Mouse (Mus musculus): Measurements from ENCODE around the gene Etfa. TPM values are rescaled to one million over a fixed set of nuclear protein-coding genes. Genes with fewer than 3 reads are reported as not detected.

Etfa gene
- 396 and 402 TPM in 2 replicates for polyA plus RNA-seq (2014; fragmentation: Nextera tagmentation; extraction: Ambion mirVana)

DNA sequence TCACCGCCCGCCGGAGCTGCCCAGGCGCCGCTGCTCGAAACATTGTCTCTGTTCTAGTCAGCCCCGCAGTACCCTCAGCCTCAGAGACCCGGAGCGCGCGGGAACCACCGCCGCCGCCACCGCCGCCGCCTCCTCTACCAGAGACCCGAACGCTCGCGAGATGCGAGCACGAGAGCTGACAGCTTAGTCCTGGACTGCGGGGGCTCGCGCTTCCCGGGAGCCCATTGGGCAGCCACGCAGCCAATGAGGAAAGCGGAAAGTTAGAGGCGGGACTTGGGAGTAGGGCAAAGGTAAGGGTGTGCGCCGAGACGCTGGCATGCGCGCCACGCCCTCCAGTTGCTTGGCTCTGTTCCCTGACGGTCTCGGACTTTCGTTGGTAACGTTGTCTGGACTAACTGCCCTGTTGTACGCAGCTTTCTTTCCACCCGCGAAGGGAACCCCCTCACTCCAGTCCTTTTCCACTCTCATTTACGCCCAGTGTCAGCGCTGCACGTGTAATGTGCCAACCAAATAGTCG is at the start of gene Etfa:
Etfa (minus strand) TSS at position 217 of the 517 bp plus-strand sequence.
- no peaks in the 10 kb centered on the region for H3K9me3 ChIP-seq (ENCODE audit: control insufficient read depth, low read length)
- H3K4me1 ChIP-seq (ENCODE audit: control insufficient read depth in 2 of 2, insufficient read depth in 2 of 2, low read length in 2 of 2) = peaks cover 0 to 16% of the 10 kb centered on the region in 2 experiments; a peak in 1 of 4 replicates
- H3K9ac ChIP-seq (ENCODE audit: low read length) = peak within 1 kb of the TSS; percentile 97
- H3K4me2 ChIP-seq (ENCODE audit: low read length) = peak within 1 kb of the TSS; percentile 82
- H3K27ac ChIP-seq (replicated peaks in 1 of 2; ENCODE audit: control insufficient read depth in 1 of 2, insufficient read depth in 1 of 2, low read depth in 2 of 2, low read length in 2 of 2) = peak within 1 kb of the TSS; percentile 78 to 95
- H3K36me3 ChIP-seq (ENCODE audit: control insufficient read depth, insufficient read depth, low read length) = 0 out of 2 replicates have a peak, but pooled peaks cover 5% of the 10 kb centered on the region
- H3K4me3 ChIP-seq (ENCODE audit: control insufficient read depth in 1 of 2, insufficient read depth in 1 of 2, low read depth in 1 of 2, low read length in 2 of 2) = peak within 1 kb of the TSS; percentile 80 to 95
- under 1% methylated on average over 44 of the region's 47 CpGs for WGBS
- peak; percentile 98 for ATAC-seq (ENCODE audit: insufficient number of reproducible peaks, insufficient read depth, low FRiP score, low read depth)
- H3K27me3 ChIP-seq (ENCODE audit: control insufficient read depth, insufficient read depth, low read length) = peaks cover 10% of the 10 kb centered on the region; the same call in 1 of the 2 replicates

DNA sequence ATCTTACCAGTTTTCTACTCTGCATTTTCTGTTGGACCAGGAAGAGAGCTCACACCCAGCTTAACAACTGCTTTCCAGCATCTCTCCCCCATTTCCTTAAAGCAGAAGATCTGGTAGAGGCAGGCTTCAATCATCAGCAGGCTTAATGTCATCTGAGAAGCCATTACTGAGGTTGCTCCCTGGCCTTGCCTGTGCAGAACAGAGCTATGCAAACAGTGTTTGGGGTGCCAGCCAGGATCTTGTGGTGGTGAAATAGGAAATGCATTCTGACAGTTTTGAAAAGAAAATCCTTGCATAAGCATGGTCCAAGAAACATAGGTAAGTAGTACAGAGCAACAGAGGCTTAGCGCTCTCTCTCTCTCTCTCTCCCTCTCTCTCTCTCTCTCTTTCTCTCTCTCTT is 48.9 kb upstream of the Etfa start:
- H3K27ac ChIP-seq (replicated peaks in 1 of 2; ENCODE audit: control insufficient read depth in 1 of 2, insufficient read depth in 1 of 2, low read depth in 2 of 2, low read length in 2 of 2) = no peak overlapping the region
- H3K27me3 ChIP-seq (ENCODE audit: control insufficient read depth, insufficient read depth, low read length) = no peaks in the 10 kb centered on the region
- no peak for ATAC-seq (ENCODE audit: insufficient number of reproducible peaks, insufficient read depth, low FRiP score, low read depth)
- no peaks in the 10 kb centered on the region for H3K9me3 ChIP-seq (ENCODE audit: control insufficient read depth, low read length)
- no peak overlapping the region for H3K4me3 ChIP-seq (ENCODE audit: control insufficient read depth in 1 of 2, insufficient read depth in 1 of 2, low read depth in 1 of 2, low read length in 2 of 2)
- H3K4me2 ChIP-seq (ENCODE audit: low read length) = no peak overlapping the region
- H3K4me1 ChIP-seq (ENCODE audit: control insufficient read depth in 2 of 2, insufficient read depth in 2 of 2, low read length in 2 of 2) = no peaks in the 10 kb centered on the region
- no peak overlapping the region for H3K9ac ChIP-seq (ENCODE audit: low read length)
- no peaks in the 10 kb centered on the region for H3K36me3 ChIP-seq (ENCODE audit: control insufficient read depth, insufficient read depth, low read length)
- 100% methylated on average over 1 of the region's 1 CpGs for WGBS

DNA sequence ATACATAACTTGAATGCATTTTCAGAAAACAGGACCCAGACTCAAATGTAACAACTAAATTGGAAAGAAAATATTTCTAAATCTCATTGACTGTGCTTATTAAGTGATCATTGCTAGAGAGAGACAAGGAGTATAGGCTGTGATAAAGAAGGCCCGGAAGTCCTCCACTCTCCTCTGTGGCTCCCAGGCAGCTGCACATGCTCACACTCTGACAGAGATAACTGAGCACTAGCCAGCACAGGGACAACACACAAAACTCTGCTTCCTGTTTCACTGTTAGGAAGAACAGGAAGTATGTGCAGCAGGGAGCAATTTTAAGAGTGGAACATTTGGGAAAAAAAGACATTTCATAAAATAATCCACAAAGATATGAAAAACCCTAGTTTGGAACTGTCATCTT is 42.9 kb upstream of the Etfa start:
- 6% methylated on average over 1 of the region's 1 CpGs for WGBS
- H3K9ac ChIP-seq (ENCODE audit: low read length) = no peak overlapping the region
- no peaks in the 10 kb centered on the region for H3K27me3 ChIP-seq (ENCODE audit: control insufficient read depth, insufficient read depth, low read length)
- H3K4me2 ChIP-seq (ENCODE audit: low read length) = no peak overlapping the region
- no peak for ATAC-seq (ENCODE audit: insufficient number of reproducible peaks, insufficient read depth, low FRiP score, low read depth)
- no peaks in the 10 kb centered on the region for H3K36me3 ChIP-seq (ENCODE audit: control insufficient read depth, insufficient read depth, low read length)
- no peaks in the 10 kb centered on the region for H3K9me3 ChIP-seq (ENCODE audit: control insufficient read depth, low read length)
- H3K27ac ChIP-seq (replicated peaks in 1 of 2; ENCODE audit: control insufficient read depth in 1 of 2, insufficient read depth in 1 of 2, low read depth in 2 of 2, low read length in 2 of 2) = no peak overlapping the region
- no peak overlapping the region for H3K4me3 ChIP-seq (ENCODE audit: control insufficient read depth in 1 of 2, insufficient read depth in 1 of 2, low read depth in 1 of 2, low read length in 2 of 2)
- peaks cover 0 to 3% of the 10 kb centered on the region in 2 experiments; a peak in 1 of 4 replicates for H3K4me1 ChIP-seq (ENCODE audit: control insufficient read depth in 2 of 2, insufficient read depth in 2 of 2, low read length in 2 of 2)

DNA sequence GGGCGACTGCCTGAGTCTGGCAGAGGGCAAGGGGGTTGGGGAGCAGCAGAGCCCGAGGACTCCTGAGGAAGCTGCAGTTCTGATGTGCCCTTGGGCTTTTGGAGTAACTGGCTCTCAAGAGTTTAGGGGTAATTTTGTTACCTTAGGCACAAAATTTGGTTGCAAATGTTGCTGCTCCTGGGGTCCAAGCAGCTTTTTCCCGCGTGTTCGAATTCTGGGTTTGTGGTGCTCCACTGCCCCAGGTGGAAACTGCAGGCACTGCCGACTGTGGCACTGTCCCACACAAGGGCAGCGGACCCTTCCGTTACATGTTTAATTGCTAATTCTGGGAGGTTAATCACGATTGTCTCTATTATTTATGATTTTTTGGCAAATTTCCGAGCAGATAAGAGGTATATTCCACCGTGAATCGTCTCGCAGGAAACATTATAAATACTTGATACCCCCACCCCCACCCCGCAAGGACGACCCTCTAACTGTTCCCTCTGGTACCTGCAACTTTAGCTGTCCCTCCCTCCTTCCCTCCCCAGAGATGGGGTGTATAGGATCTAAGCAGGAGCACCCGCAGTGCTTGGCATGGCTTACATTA is 37.4 kb upstream of the Etfa start:
- peak overlapping the region in 1 of 2 experiments; percentile 18; a peak in 2 of 4 replicates for H3K4me3 ChIP-seq (ENCODE audit: control insufficient read depth in 1 of 2, insufficient read depth in 1 of 2, low read depth in 1 of 2, low read length in 2 of 2)
- no peaks in the 10 kb centered on the region for H3K9me3 ChIP-seq (ENCODE audit: control insufficient read depth, low read length)
- no peaks in the 10 kb centered on the region for H3K36me3 ChIP-seq (ENCODE audit: control insufficient read depth, insufficient read depth, low read length)
- no peak overlapping the region for H3K9ac ChIP-seq (ENCODE audit: low read length)
- 7% methylated on average over 16 of the region's 16 CpGs for WGBS
- peak overlapping the region; percentile 58 for H3K4me2 ChIP-seq (ENCODE audit: low read length)
- ATAC-seq (ENCODE audit: insufficient number of reproducible peaks, insufficient read depth, low FRiP score, low read depth) = no peak
- H3K27me3 ChIP-seq (ENCODE audit: control insufficient read depth, insufficient read depth, low read length) = peaks cover 54% of the 10 kb centered on the region
- peaks cover 4 to 20% of the 10 kb centered on the region in 2 experiments; a peak in 3 of 4 replicates for H3K4me1 ChIP-seq (ENCODE audit: control insufficient read depth in 2 of 2, insufficient read depth in 2 of 2, low read length in 2 of 2)
- H3K27ac ChIP-seq (replicated peaks in 1 of 2; ENCODE audit: control insufficient read depth in 1 of 2, insufficient read depth in 1 of 2, low read depth in 2 of 2, low read length in 2 of 2) = no peak overlapping the region

DNA sequence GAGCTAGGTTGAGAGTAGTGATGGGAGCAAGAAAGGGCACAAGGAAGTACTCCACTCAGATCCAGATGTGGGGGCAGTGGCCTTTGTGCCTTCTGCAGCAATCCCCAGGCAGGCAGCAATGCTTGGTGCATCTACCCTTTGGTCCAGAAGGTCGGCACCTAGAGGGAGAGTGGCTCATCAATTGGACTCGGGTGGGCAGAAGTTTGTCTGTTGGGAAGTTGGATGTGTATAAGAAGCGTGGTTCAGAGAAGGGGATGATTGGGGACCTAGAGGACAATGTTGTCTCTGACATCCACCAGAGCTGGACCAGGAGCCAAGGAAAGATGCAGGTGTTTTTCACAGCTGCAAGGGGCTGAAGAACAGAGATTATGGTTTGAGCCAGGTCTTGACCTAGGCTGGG is 36.8 kb upstream of the Etfa start:
- peaks cover 4 to 25% of the 10 kb centered on the region in 2 experiments; a peak in 3 of 4 replicates for H3K4me1 ChIP-seq (ENCODE audit: control insufficient read depth in 2 of 2, insufficient read depth in 2 of 2, low read length in 2 of 2)
- ATAC-seq (ENCODE audit: insufficient number of reproducible peaks, insufficient read depth, low FRiP score, low read depth) = no peak
- no peak overlapping the region for H3K27ac ChIP-seq (replicated peaks in 1 of 2; ENCODE audit: control insufficient read depth in 1 of 2, insufficient read depth in 1 of 2, low read depth in 2 of 2, low read length in 2 of 2)
- H3K4me3 ChIP-seq (ENCODE audit: control insufficient read depth in 1 of 2, insufficient read depth in 1 of 2, low read depth in 1 of 2, low read length in 2 of 2) = no peak overlapping the region
- no peaks in the 10 kb centered on the region for H3K36me3 ChIP-seq (ENCODE audit: control insufficient read depth, insufficient read depth, low read length)
- no peaks in the 10 kb centered on the region for H3K9me3 ChIP-seq (ENCODE audit: control insufficient read depth, low read length)
- H3K27me3 ChIP-seq (ENCODE audit: control insufficient read depth, insufficient read depth, low read length) = peaks cover 59% of the 10 kb centered on the region
- H3K9ac ChIP-seq (ENCODE audit: low read length) = no peak overlapping the region
- H3K4me2 ChIP-seq (ENCODE audit: low read length) = no peak overlapping the region
- WGBS = 21% methylated on average over 3 of the region's 3 CpGs

- ATAC-seq (ENCODE audit: insufficient number of reproducible peaks, insufficient read depth, low FRiP score, low read depth) = 0 out of 2 replicates have a peak, but pooled peaks have one; percentile 33
- no peaks in the 10 kb centered on the region for H3K36me3 ChIP-seq (ENCODE audit: control insufficient read depth, insufficient read depth, low read length)
- 4% methylated on average over 62 of the region's 63 CpGs for WGBS
- H3K4me3 ChIP-seq (ENCODE audit: control insufficient read depth in 1 of 2, insufficient read depth in 1 of 2, low read depth in 1 of 2, low read length in 2 of 2) = peak overlapping the region; percentile 11 to 36; a peak in 3 of 4 replicates
- peaks cover 81% of the 10 kb centered on the region for H3K27me3 ChIP-seq (ENCODE audit: control insufficient read depth, insufficient read depth, low read length)
- peaks cover 9 to 39% of the 10 kb centered on the region in 2 experiments; a peak in 3 of 4 replicates for H3K4me1 ChIP-seq (ENCODE audit: control insufficient read depth in 2 of 2, insufficient read depth in 2 of 2, low read length in 2 of 2)
- no peak overlapping the region for H3K27ac ChIP-seq (replicated peaks in 1 of 2; ENCODE audit: control insufficient read depth in 1 of 2, insufficient read depth in 1 of 2, low read depth in 2 of 2, low read length in 2 of 2)
- no peak overlapping the region for H3K9ac ChIP-seq (ENCODE audit: low read length)
- peak overlapping the region; percentile 55 for H3K4me2 ChIP-seq (ENCODE audit: low read length)
- H3K9me3 ChIP-seq (ENCODE audit: control insufficient read depth, low read length) = no peaks in the 10 kb centered on the region
Observed at GRCm38 (mm10) chr9:55546176-55547010, 34.4 kb upstream of the Etfa start.

DNA sequence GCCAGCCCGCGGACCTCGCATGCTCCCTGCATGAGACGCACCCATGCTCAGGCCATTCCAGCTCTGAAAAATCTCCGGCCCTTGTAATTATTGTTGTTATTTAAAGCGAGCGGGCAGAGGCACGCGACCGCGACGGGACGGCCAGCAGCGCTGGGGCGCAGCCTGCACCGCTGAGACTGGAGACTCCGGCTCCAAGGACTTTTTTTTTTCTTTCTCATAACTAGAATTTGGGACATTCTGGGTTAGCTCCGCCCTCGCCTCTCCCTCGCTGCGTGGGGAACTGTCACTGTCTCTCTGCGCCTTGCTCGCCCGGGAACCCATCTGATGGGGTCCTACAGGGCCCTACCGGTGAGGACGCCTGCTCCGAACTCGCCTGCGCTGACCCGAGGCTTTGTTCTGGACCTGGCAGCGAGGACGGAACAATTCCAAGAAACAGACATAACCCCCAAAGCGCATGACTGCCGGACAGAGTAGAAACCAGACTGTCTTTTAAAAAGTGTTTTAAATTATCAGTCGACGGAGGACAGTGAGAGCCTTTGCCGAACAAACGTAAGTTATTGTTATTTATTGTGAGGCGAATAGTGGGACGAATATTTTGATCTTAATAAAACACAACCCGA is 33.6 kb upstream of the Etfa start:
- ATAC-seq (ENCODE audit: insufficient number of reproducible peaks, insufficient read depth, low FRiP score, low read depth) = no peak
- Histone ChIP-seq H3K4me3 (ENCODE audit: control insufficient read depth in 1 of 2, insufficient read depth in 1 of 2, low read depth in 1 of 2, low read length in 2 of 2) (peak overlapping the region in 1 of 2 experiments; percentile 36; a peak in 2 of 4 replicates), H3K36me3 (ENCODE audit: control insufficient read depth, insufficient read depth, low read length) (no peaks in the 10 kb centered on the region), H3K9me3 (ENCODE audit: control insufficient read depth, low read length) (no peaks in the 10 kb centered on the region), H3K27me3 (ENCODE audit: control insufficient read depth, insufficient read depth, low read length) (peaks cover 89% of the 10 kb centered on the region), H3K27ac (replicated peaks in 1 of 2; ENCODE audit: control insufficient read depth in 1 of 2, insufficient read depth in 1 of 2, low read depth in 2 of 2, low read length in 2 of 2) (no peak overlapping the region), H3K4me2 (ENCODE audit: low read length) (peak overlapping the region; percentile 55), H3K4me1 (ENCODE audit: control insufficient read depth in 2 of 2, insufficient read depth in 2 of 2, low read length in 2 of 2) (peaks cover 9 to 45% of the 10 kb centered on the region in 2 experiments; a peak in 3 of 4 replicates), H3K9ac (ENCODE audit: low read length) (no peak overlapping the region)
- WGBS = 6% methylated on average over 41 of the region's 41 CpGs
